Mouse (Mus musculus) B cell, adult (primary cell): ENCODE results near the gene Calu. TPM values are rescaled to one million over a fixed set of nuclear protein-coding genes. Genes with fewer than 3 reads are reported as not detected.

Experiments
- total RNA-seq: library from RNA; stranded (reverse); gene quantifications from 4 replicates; pipeline ENCODE4 v1.2.4, GENCODE M21; 2023; ENCODE audit not compliant: inconsistent age

The Calu gene
- 44.1 to 51.6 TPM (median 49.2 TPM) in 4 replicates for total RNA-seq

GRCm38 (mm10) chr6:29347665-29348370 is at the start of gene Calu:
Calu (plus strand) TSS chr6:29348069.

GRCm38 (mm10) chr6:29318879-29319278 is 29.0 kb upstream of the Calu start, which contains the start of gene Fam71f1:
Fam71f1 (plus strand) TSS chr6:29319140.

GRCm38 (mm10) chr6:29388052-29388518 is 40.2 kb downstream of the Calu start, which contains the start of gene Opn1sw:
Opn1sw (minus strand) TSS chr6:29388468.

GRCm38 (mm10) chr6:29395910-29396713 is 48.2 kb downstream of the Calu start, which contains the start of gene Ccdc136:
Ccdc136 (plus strand) TSS chr6:29396309.

Other genes with a start within 250 kb of the Calu start
- 83.3 to 110 TPM (median 99.1 TPM) in 4 replicates for gene Rbm28, start 183.1 kb upstream of the Calu start, total RNA-seq
- gene Prrt4, start 168.5 kb upstream of the Calu start, total RNA-seq: 0.15 to 0.35 TPM (median 0.18 TPM) in 3 of 4 replicates, not detected in the other
- gene Impdh1, start 131.7 kb upstream of the Calu start, total RNA-seq: 50.0 to 66.5 TPM (median 62.4 TPM) in 4 replicates
- gene Hilpda, start 75.6 kb upstream of the Calu start, total RNA-seq: 19.0 to 23.3 TPM (median 19.3 TPM) in 4 replicates
- gene Fam71f2, start 68.5 kb upstream of the Calu start, total RNA-seq: 1.4 to 2.6 TPM in 2 of 4 replicates, not detected in the others
- not detected in 4 replicates for gene Fam71f1, start 28.9 kb upstream of the Calu start, total RNA-seq
- not detected in 4 replicates for gene Opn1sw, start 40.4 kb downstream of the Calu start, total RNA-seq
- gene Ccdc136, start 48.2 kb downstream of the Calu start, total RNA-seq: not detected in 4 replicates
- 0.06 TPM in 1 of 4 replicates, not detected in the others for gene Flnc, start 85.2 kb downstream of the Calu start, total RNA-seq
- gene Atp6v1f, start 119.6 kb downstream of the Calu start, total RNA-seq: 198 to 223 TPM (median 219 TPM) in 4 replicates
- gene Atp6v1fnb, start 123.4 kb downstream of the Calu start, total RNA-seq: 7.5 to 11.0 TPM (median 7.8 TPM) in 4 replicates
- gene Kcp, start 159.9 kb downstream of the Calu start, total RNA-seq: 1.2 TPM in 1 of 4 replicates, not detected in the others
- gene Irf5, start 178.6 kb downstream of the Calu start, total RNA-seq: 252 to 274 TPM (median 255 TPM) in 4 replicates